Mouse (Mus musculus) lung, postnatal 14 days (tissue): Measurements from ENCODE around the gene Ntrk1.

ENCODE experiments used
- DNase-seq: peaks from one replicate; pipeline ENCODE4 v3.0.0; 2021

The Ntrk1 gene

GRCm38 (mm10) chr3:87749036-87749435 is 45.9 kb downstream of the Ntrk1 start:
- DNase-seq, result peak; percentile 69

GRCm38 (mm10) chr3:87748431-87748830 is 46.5 kb downstream of the Ntrk1 start, which contains the start of gene Lrrc71:
Lrrc71 (minus strand) TSS chr3:87748625.
- no peak for DNase-seq

GRCm38 (mm10) chr3:87745036-87745659 is 49.8 kb downstream of the Ntrk1 start:
- no peak for DNase-seq

- DNase-seq, result no peak
Measured at GRCm38 (mm10) chr3:87743927-87744326, 51.0 kb downstream of the Ntrk1 start.

- DNase-seq, result no peak
Measured at GRCm38 (mm10) chr3:87742735-87743134, 52.2 kb downstream of the Ntrk1 start.

- no peak for DNase-seq
Measured at GRCm38 (mm10) chr3:87742013-87742412, 52.9 kb downstream of the Ntrk1 start.

- DNase-seq, result no peak
Measured at GRCm38 (mm10) chr3:87738906-87739305, 56.1 kb downstream of the Ntrk1 start.

- no peak for DNase-seq
Measured at GRCm38 (mm10) chr3:87735335-87735734, 59.6 kb downstream of the Ntrk1 start.

- no peak for DNase-seq
Measured at GRCm38 (mm10) chr3:87733984-87734761, 60.8 kb downstream of the Ntrk1 start.

GRCm38 (mm10) chr3:87733098-87733497 is 61.9 kb downstream of the Ntrk1 start:
- no peak for DNase-seq

GRCm38 (mm10) chr3:87728696-87729095 is 66.3 kb downstream of the Ntrk1 start:
- DNase-seq, result no peak
